Mouse (Mus musculus): ENCODE data around the gene Cd44. TPM values are rescaled to one million over a fixed set of nuclear protein-coding genes. Genes with fewer than 3 reads are reported as not detected.

Gene Cd44
- polyA plus RNA-seq (2012; rRNA removed), result 17.8 and 19.3 TPM in 2 replicates

- TF ChIP-seq POLR2A (IDR thresholded peaks at IDR 0.05; ENCODE audit: control insufficient read depth, extremely low read depth, insufficient read depth, low read length, poor library complexity) (no peak), CTCF (IDR thresholded peaks at IDR 0.05; ENCODE audit: borderline replicate concordance, control insufficient read depth, extremely low read depth, insufficient read depth, low read length, poor library complexity) (no peak)
- no peak within 1 kb of the TSS for H3K27ac ChIP-seq (ENCODE audit: control insufficient read depth, insufficient read depth, low read length)
- WGBS, result 4% methylated on average over 29 of the region's 29 CpGs
- no peaks in the 10 kb centered on the region for H3K27me3 ChIP-seq (ENCODE audit: control insufficient read depth, insufficient read depth, low read length)
- H3K4me3 ChIP-seq (ENCODE audit: control insufficient read depth, insufficient read depth, low read length), result peak within 1 kb of the TSS; percentile 56
- H3K36me3 ChIP-seq (ENCODE audit: control insufficient read depth, insufficient read depth, low read length), result no peaks in the 10 kb centered on the region
- DNase-seq, result peak; percentile 46
- peaks cover 22% of the 10 kb centered on the region for H3K4me1 ChIP-seq (replicated peaks; ENCODE audit: control insufficient read depth, insufficient read depth, low read length)
Observed at GRCm38 (mm10) chr2:102900875-102901827, at the start of gene Cd44. Cd44 (minus strand) TSS chr2:102901665.

GRCm38 (mm10) chr2:102948481-102948857 is 47.0 kb upstream of the Cd44 start:
- peak; percentile 9 for DNase-seq
- 16% methylated on average over 4 of the region's 4 CpGs for WGBS
- 0 out of 2 replicates have a peak, but pooled peaks cover 2% of the 10 kb centered on the region for H3K4me1 ChIP-seq (replicated peaks; ENCODE audit: control insufficient read depth, insufficient read depth, low read length)
- H3K27ac ChIP-seq (ENCODE audit: control insufficient read depth, insufficient read depth, low read length), result no peak overlapping the region
- no peaks in the 10 kb centered on the region for H3K36me3 ChIP-seq (ENCODE audit: control insufficient read depth, insufficient read depth, low read length)
- no peak overlapping the region for H3K4me3 ChIP-seq (ENCODE audit: control insufficient read depth, insufficient read depth, low read length)
- TF ChIP-seq CTCF (IDR thresholded peaks at IDR 0.05; ENCODE audit: borderline replicate concordance, control insufficient read depth, extremely low read depth, insufficient read depth, low read length, poor library complexity) (no peak), POLR2A (IDR thresholded peaks at IDR 0.05; ENCODE audit: control insufficient read depth, extremely low read depth, insufficient read depth, low read length, poor library complexity) (no peak)
- no peaks in the 10 kb centered on the region for H3K27me3 ChIP-seq (ENCODE audit: control insufficient read depth, insufficient read depth, low read length)

- Histone ChIP-seq H3K27ac (ENCODE audit: control insufficient read depth, insufficient read depth, low read length) (no peak overlapping the region), H3K4me1 (replicated peaks; ENCODE audit: control insufficient read depth, insufficient read depth, low read length) (0 out of 2 replicates have a peak, but pooled peaks cover 2% of the 10 kb centered on the region), H3K36me3 (ENCODE audit: control insufficient read depth, insufficient read depth, low read length) (no peaks in the 10 kb centered on the region), H3K27me3 (ENCODE audit: control insufficient read depth, insufficient read depth, low read length) (no peaks in the 10 kb centered on the region), H3K4me3 (ENCODE audit: control insufficient read depth, insufficient read depth, low read length) (no peak overlapping the region)
- WGBS, result 61% methylated on average over 5 of the region's 5 CpGs
- TF ChIP-seq CTCF (IDR thresholded peaks at IDR 0.05; ENCODE audit: borderline replicate concordance, control insufficient read depth, extremely low read depth, insufficient read depth, low read length, poor library complexity) (no peak), POLR2A (IDR thresholded peaks at IDR 0.05; ENCODE audit: control insufficient read depth, extremely low read depth, insufficient read depth, low read length, poor library complexity) (no peak)
- DNase-seq, result no peak
Observed at GRCm38 (mm10) chr2:102947846-102948480, 46.5 kb upstream of the Cd44 start.

- Histone ChIP-seq H3K27me3 (ENCODE audit: control insufficient read depth, insufficient read depth, low read length) (no peaks in the 10 kb centered on the region), H3K4me3 (ENCODE audit: control insufficient read depth, insufficient read depth, low read length) (no peak overlapping the region), H3K36me3 (ENCODE audit: control insufficient read depth, insufficient read depth, low read length) (no peaks in the 10 kb centered on the region), H3K27ac (ENCODE audit: control insufficient read depth, insufficient read depth, low read length) (no peak overlapping the region), H3K4me1 (replicated peaks; ENCODE audit: control insufficient read depth, insufficient read depth, low read length) (0 out of 2 replicates have a peak, but pooled peaks cover 2% of the 10 kb centered on the region)
- no peak for DNase-seq
- WGBS, result 86% methylated on average over 1 of the region's 1 CpGs
- TF ChIP-seq POLR2A (IDR thresholded peaks at IDR 0.05; ENCODE audit: control insufficient read depth, extremely low read depth, insufficient read depth, low read length, poor library complexity) (no peak), CTCF (IDR thresholded peaks at IDR 0.05; ENCODE audit: borderline replicate concordance, control insufficient read depth, extremely low read depth, insufficient read depth, low read length, poor library complexity) (no peak)
Observed at GRCm38 (mm10) chr2:102945111-102945510, 43.6 kb upstream of the Cd44 start.

- 53% methylated on average over 7 of the region's 7 CpGs for WGBS
- Histone ChIP-seq H3K27ac (ENCODE audit: control insufficient read depth, insufficient read depth, low read length) (no peak overlapping the region), H3K4me1 (replicated peaks; ENCODE audit: control insufficient read depth, insufficient read depth, low read length) (0 out of 2 replicates have a peak, but pooled peaks cover 2% of the 10 kb centered on the region), H3K4me3 (ENCODE audit: control insufficient read depth, insufficient read depth, low read length) (no peak overlapping the region), H3K36me3 (ENCODE audit: control insufficient read depth, insufficient read depth, low read length) (no peaks in the 10 kb centered on the region), H3K27me3 (ENCODE audit: control insufficient read depth, insufficient read depth, low read length) (no peaks in the 10 kb centered on the region)
- DNase-seq, result no peak
- TF ChIP-seq POLR2A (IDR thresholded peaks at IDR 0.05; ENCODE audit: control insufficient read depth, extremely low read depth, insufficient read depth, low read length, poor library complexity), result no peak
- no peak for TF ChIP-seq CTCF (IDR thresholded peaks at IDR 0.05; ENCODE audit: borderline replicate concordance, control insufficient read depth, extremely low read depth, insufficient read depth, low read length, poor library complexity)
Observed at GRCm38 (mm10) chr2:102944415-102945012, 43.0 kb upstream of the Cd44 start.

- no peak for DNase-seq
- 25% methylated on average over 6 of the region's 6 CpGs for WGBS
- no peak for TF ChIP-seq CTCF (IDR thresholded peaks at IDR 0.05; ENCODE audit: borderline replicate concordance, control insufficient read depth, extremely low read depth, insufficient read depth, low read length, poor library complexity)
- TF ChIP-seq POLR2A (IDR thresholded peaks at IDR 0.05; ENCODE audit: control insufficient read depth, extremely low read depth, insufficient read depth, low read length, poor library complexity), result no peak
- Histone ChIP-seq H3K4me1 (replicated peaks; ENCODE audit: control insufficient read depth, insufficient read depth, low read length) (0 out of 2 replicates have a peak, but pooled peaks cover 2% of the 10 kb centered on the region), H3K4me3 (ENCODE audit: control insufficient read depth, insufficient read depth, low read length) (no peak overlapping the region), H3K36me3 (ENCODE audit: control insufficient read depth, insufficient read depth, low read length) (no peaks in the 10 kb centered on the region), H3K27me3 (ENCODE audit: control insufficient read depth, insufficient read depth, low read length) (no peaks in the 10 kb centered on the region), H3K27ac (ENCODE audit: control insufficient read depth, insufficient read depth, low read length) (no peak overlapping the region)
Observed at GRCm38 (mm10) chr2:102943983-102944382, 42.5 kb upstream of the Cd44 start.

Measured in thymus, adult 2 months (tissue).